Mouse (Mus musculus) right cerebral cortex, adult 18-20 months (tissue): Measurements from ENCODE around the gene Rdh16.
"Not testable (repeated sequence)": the region's sequence is repeated elsewhere in the genome, so short reads cannot be mapped to it uniquely, and the experiment has no call there.

ENCODE experiments used
- DNase-seq: peaks from one replicate; pipeline ENCODE4 v3.0.0; 2022; ENCODE audit warnings: mixed read lengths

The Rdh16 gene

GRCm38 (mm10) chr10:127800891-127801290 is at the start of gene Rdh16:
Gene Rdh16 (plus strand): TSS chr10:127801152.
- no peak for DNase-seq

GRCm38 (mm10) chr10:127751548-127751947 is 49.4 kb upstream of the Rdh16 start, which contains the start of gene Gpr182:
Gene Gpr182 (minus strand): TSS chr10:127751732.
- no peak for DNase-seq

GRCm38 (mm10) chr10:127754566-127755166 is 46.3 kb upstream of the Rdh16 start:
- DNase-seq: no peak

DNA sequence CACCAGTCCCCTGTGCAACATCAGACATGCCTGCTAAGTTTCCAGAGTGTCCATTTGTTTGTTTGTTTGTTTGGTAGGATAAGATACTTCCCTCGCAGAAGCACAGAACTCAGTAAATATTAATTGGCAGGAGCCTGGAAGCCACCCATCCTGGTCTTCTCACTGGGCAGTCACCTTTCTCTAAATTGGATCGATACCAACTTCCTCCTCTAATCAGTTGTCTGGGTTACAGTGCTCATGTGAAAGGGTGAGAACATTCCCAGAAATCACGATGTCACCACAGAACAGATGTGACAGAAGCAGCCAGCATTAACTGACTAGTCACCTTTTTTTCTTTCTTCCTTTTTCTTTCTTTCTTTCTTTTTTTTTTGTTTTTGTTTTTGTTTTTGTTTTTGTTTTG is 45.7 kb upstream of the Rdh16 start:
- DNase-seq: no peak

DNA sequence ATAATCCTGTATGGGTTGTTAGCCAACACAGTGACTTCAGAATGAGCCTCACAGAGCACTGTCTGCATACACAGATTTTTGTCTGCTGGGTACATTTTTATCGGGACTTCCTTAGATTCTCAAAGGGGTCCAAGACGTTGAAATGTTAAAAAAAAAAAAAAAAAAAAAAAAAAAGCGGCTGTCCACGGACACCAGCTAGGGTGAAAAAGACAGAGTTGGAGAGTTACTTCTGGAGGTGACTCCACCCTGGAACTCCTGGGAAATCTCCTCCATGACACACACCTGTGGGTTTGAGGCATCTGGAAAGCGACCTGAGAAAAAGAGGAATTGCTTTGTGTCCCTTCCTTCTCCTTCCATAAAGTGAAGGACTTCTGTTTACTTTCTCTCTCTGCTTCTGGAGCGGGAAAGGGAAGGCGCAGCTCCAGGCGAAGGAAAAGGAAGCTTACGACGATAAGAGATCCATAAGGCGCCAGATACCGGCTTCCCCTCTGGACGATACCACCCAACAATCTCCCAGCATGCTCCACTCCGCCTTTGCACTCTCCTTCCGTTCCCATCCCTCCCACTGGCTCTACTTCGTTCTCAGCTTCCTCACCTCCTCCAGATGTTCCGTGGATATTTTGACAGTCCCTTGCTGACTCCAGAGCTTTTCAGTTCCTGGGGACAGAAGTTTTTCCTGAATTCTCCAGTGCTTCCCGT is 45.0 kb upstream of the Rdh16 start:
- no peak for DNase-seq

DNA sequence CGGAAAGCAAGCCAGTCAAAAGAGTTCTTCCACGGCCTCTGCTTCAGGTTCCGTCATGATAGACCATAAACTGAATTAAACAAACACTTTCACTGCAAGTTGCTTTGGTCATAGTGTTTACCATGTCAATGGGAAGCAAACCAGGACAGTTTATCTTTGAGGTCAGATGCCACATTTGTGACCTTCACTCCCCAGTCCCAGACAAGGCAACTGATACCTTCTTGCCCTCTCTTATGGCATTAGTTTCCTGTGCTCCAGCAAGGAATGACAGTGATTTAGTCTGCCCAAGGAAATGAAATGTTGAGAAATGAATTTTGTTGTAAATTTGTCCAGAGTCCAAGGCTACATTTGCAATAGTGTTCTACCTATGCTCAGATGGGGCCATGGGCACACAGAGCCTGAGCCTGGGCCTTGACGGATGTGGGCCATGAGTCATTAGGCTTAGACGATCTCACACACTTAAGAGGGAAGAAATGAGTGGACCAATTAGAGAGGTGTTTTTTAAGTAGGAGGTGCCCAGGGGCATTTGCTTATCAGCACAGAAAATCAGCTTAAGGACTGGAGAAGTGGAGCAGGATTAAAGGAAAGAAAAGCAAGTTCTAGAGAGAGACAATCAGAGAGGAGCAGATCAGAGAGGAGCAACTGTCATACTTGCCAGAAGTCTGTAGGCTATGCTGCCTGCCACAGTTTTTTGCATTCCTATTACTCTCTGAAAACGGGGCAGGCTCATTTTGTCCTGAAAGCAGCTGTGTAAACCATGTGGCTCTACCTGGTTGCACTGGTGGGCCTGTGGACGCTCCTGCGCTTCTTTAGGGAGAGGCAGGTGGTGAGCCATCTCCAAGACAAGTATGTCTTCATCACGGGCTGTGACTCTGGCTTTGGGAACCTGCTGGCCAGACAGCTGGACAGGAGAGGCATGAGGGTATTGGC is 41.5 kb upstream of the Rdh16 start, which contains the start of the genes Rdh1 and Rdh16f1:
Rdh1 (plus strand) TSS at position 541 of the 930 bp plus-strand sequence.
Rdh16f1 (plus strand) TSS at position 607 of the 930 bp plus-strand sequence.
- no peak for DNase-seq

GRCm38 (mm10) chr10:127762926-127763325 is 38.0 kb upstream of the Rdh16 start:
- DNase-seq: not testable (repeated sequence)

DNA sequence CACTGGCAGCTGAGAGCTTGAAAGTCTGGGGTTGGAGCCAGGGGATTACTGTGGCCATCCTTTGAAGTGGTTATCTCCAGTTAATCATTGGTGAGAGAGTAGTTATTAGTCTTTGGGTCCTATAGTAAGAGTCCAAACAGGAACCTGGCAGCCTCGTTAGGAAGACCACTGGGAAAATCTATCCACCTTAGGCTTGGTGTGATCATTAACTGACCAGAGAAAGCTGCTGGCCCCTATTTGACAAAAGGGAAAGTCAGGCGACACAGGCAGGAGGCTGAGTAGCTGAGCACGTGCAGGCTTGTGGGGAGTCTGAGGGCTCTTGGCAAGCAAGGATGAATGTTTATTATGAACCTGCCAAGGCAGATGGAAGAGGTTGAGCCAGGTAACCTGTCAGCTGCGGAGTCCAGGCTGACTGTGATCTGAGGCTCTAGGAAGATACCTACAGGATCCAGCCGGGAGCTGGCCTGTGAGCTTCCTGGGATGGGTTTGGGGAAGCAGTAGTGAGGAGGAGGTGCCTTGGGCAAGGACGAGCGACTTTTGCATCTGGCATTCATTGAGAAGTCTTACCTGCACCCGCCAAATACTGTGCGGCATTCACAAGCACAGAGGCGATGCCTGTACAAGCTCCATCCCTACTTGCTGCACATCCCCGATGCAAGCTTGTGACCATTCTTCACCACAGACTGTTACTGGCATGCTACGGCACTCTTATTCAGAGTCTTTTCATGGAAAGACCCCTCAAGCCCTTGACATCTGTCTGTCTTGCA is 36.9 kb upstream of the Rdh16 start:
- DNase-seq: no peak

GRCm38 (mm10) chr10:127766564-127766963 is 34.4 kb upstream of the Rdh16 start:
- DNase-seq: no peak

DNA sequence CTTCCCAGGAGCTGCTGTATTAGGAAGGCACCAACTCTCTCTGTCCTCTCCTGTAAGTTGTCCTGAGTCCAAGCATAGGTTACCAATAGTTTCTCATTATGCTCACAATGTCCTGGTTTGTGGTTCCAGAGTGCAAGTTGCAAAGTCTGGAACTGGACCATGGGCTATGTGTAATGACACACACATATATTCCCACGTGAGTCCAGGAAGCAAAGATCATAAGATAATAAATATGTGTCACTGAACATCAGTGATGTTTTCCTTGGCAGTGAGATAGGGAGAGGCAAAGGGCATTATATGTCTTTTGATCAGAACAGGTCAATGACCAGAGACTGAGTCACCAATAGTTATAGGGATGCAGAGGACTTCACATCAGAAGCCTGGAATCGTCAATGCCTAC is 24.9 kb upstream of the Rdh16 start, which contains the start of gene Rdh9:
Rdh9 (plus strand) TSS at position 376 of the 400 bp plus-strand sequence.
- DNase-seq: no peak

DNA sequence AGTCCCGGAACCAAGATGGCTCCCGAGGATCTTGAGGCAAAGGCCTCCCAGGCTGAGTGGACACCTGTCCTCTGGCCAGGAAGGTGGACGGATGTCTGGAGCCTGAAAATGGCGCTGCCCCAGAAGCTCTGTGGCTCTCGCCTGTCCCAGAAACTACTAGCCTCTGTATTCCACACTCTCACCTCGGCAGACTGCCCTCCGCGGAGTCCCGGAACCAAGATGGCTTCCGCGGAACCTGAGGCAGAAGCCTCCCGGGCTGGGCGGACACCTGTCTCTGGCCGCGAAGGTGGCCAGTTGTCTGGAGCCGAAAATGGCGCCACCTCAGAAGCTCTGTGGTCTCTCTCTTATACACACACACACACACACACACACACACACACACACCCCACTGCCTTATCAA is 18.6 kb upstream of the Rdh16 start:
- DNase-seq: not testable (repeated sequence)

- DNase-seq: not testable (repeated sequence)
Observed at GRCm38 (mm10) chr10:127785411-127785810, 15.5 kb upstream of the Rdh16 start.

GRCm38 (mm10) chr10:127799295-127799694 is 1.7 kb upstream of the Rdh16 start:
- DNase-seq: no peak

DNA sequence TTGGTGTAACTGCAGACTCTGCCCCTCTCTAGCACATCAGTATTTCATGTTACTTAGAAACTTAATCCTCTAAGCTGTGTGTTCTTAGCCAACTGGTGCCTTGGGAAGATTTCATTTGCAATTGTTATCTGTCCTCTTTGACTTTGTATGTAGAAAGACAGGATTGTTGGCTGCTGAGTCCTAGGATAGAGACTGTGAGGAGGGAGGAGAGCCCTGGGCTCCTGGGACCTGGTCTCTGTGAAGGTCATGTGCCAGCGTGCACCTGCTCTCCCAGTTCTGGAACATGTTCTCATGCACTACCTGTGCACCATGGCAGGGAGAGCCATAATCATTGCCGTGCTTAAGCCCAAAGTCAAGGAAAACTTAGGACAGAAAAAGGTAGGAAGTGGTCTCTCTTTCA is 660 bp downstream of the Rdh16 start:
- no peak for DNase-seq

- DNase-seq: no peak
Observed at GRCm38 (mm10) chr10:127802236-127802635, 1.3 kb downstream of the Rdh16 start.

- no peak for DNase-seq
Observed at GRCm38 (mm10) chr10:127804416-127804815, 3.5 kb downstream of the Rdh16 start.

DNA sequence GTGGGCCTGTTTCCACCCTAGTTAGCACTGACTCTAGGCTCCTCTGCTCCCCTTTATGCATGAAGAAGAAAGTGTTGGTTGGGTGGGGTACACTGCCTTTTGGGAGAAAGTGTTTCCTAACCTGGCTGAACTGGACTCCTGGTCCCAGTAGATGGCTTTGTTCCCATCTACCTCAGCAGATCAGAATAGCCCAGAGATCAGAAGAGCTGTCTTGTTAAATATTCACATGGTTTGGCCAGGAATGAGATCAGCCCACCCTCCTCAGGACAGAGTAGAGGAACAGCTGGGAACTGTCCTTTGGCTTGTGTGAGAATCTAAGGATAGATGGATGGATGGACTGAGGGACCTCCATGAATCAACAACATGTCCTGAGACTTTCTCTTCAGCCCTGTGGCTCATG is 14.9 kb downstream of the Rdh16 start:
- no peak for DNase-seq

GRCm38 (mm10) chr10:127817268-127817910 is 16.4 kb downstream of the Rdh16 start:
- DNase-seq: not testable (repeated sequence)

GRCm38 (mm10) chr10:127821806-127822205 is 20.9 kb downstream of the Rdh16 start:
- not testable (repeated sequence) for DNase-seq

- no peak for DNase-seq
Observed at GRCm38 (mm10) chr10:127825386-127825785, 24.4 kb downstream of the Rdh16 start.

- no peak for DNase-seq
Observed at GRCm38 (mm10) chr10:127829121-127829520, 28.2 kb downstream of the Rdh16 start.

DNA sequence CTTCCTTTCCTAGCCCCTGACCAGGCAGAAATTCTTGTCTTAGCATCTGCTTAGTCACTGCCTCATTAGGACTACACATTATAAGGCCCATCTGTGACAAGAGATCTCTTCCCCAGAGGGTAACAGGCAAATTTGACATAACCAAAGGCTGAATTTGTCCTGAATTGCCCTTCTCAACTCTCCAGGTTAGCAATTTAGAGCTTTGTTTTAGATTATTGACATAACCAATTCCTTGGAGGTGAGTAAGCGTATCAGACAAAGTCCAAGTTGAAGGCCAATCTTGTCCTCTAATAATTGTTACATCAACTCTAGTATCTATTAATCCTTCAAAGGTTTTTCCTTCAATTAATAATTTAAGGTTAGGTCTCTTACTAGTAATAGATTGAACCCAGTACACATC is 33.2 kb downstream of the Rdh16 start:
- not testable (repeated sequence) for DNase-seq
